Mouse (Mus musculus) layer of hippocampus, adult 6 months (tissue): Measurements from ENCODE around the gene Gm16381. TPM values are rescaled to one million over a fixed set of nuclear protein-coding genes. Genes with fewer than 3 reads are reported as not detected.

ENCODE experiments used
- long read RNA-seq, 2 experiments: library from polyadenylated mRNA; unstranded; transcript quantifications; one replicate each; pipeline ENCODE4 v2.0.0; 2019 to 2020
- polyA plus RNA-seq: library from polyadenylated mRNA; unstranded; fragments of <200 nt; fragmentation: Nextera tagmentation; gene quantifications from 2 replicates; pipeline ENCODE4 v1.2.3, GENCODE M21; 2021

Gene Gm16381
- polyA plus RNA-seq: not detected in 2 replicates
- long read RNA-seq, experiment 1: 0 reads
- long read RNA-seq, experiment 2: 0 reads

GRCm38 (mm10) chr12:87644520-87644919, at the start of gene Gm16381:
Gm16381 (minus strand) TSS chr12:87644620.

GRCm38 (mm10) chr12:87618569-87618968, 25.9 kb downstream of the Gm16381 start, which contains the start of gene Gm4027:
Gm4027 (plus strand) TSS chr12:87618869.

GRCm38 (mm10) chr12:87602388-87602787, 42.0 kb downstream of the Gm16381 start, which contains the start of gene Oog1:
Oog1 (plus strand) TSS chr12:87602688.

Other genes with a start within 250 kb of the Gm16381 start
- gene Slirp, start 200.7 kb downstream of the Gm16381 start, polyA plus RNA-seq: 356 and 416 TPM in 2 replicates
- 8.1 and 8.2 TPM in 2 replicates for gene Alkbh1, start 200.6 kb downstream of the Gm16381 start, polyA plus RNA-seq
- gene Snw1, start 172.3 kb downstream of the Gm16381 start, polyA plus RNA-seq: 47.9 and 57.2 TPM in 2 replicates
- gene Gm5788, start 149.9 kb downstream of the Gm16381 start, polyA plus RNA-seq: not detected in 2 replicates
- gene Gm8300, start 130.3 kb downstream of the Gm16381 start, polyA plus RNA-seq: not detected in 2 replicates
- not detected in 2 replicates for gene Oog1, start 41.9 kb downstream of the Gm16381 start, polyA plus RNA-seq
- gene Gm4027, start 25.8 kb downstream of the Gm16381 start, polyA plus RNA-seq: not detected in 2 replicates
- not detected in 2 replicates for gene Gm21319, start 131.1 kb upstream of the Gm16381 start, polyA plus RNA-seq
- not detected in 2 replicates for gene Gm21936, start 150.9 kb upstream of the Gm16381 start, polyA plus RNA-seq
- gene BB287469, start 172.0 kb upstream of the Gm16381 start, polyA plus RNA-seq: not detected in 2 replicates
- gene Gm2001, start 197.7 kb upstream of the Gm16381 start, polyA plus RNA-seq: not detected in 2 replicates
- not detected in 2 replicates for gene Gm2016, start 229.5 kb upstream of the Gm16381 start, polyA plus RNA-seq